Mouse (Mus musculus): Measurements from ENCODE around the gene Jazf1.

The Jazf1 gene

GRCm38 (mm10) chr6:52903226-52903960 lies 165.0 kb downstream of the Jazf1 start:
- no peak for DNase-seq

- DNase-seq: no peak
Observed at GRCm38 (mm10) chr6:52899574-52900245, 168.7 kb downstream of the Jazf1 start.

DNA sequence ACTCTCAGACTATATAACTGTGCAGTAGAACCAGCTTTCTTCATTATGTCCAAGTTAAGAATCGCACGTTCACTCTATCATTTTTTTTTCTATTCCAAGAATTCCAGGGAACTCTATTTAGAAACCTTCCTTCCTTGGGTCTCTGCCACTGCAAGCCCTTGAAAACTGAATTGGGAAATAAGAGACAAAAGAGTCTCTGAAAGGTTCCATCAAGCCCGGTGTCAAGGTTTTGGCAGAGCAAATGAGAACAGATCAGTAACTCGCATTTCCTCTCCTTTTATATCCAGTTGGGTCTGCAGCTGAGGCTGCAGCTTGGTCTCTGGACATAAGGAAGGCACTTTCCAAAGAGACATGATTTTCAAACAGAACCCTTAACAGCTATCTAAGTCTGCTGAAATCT lies 173.4 kb downstream of the Jazf1 start:
- no peak for DNase-seq

- peak in 1 of 2 experiments; percentile 22 for DNase-seq
Observed at GRCm38 (mm10) chr6:52894501-52894823, 174.0 kb downstream of the Jazf1 start.

DNA sequence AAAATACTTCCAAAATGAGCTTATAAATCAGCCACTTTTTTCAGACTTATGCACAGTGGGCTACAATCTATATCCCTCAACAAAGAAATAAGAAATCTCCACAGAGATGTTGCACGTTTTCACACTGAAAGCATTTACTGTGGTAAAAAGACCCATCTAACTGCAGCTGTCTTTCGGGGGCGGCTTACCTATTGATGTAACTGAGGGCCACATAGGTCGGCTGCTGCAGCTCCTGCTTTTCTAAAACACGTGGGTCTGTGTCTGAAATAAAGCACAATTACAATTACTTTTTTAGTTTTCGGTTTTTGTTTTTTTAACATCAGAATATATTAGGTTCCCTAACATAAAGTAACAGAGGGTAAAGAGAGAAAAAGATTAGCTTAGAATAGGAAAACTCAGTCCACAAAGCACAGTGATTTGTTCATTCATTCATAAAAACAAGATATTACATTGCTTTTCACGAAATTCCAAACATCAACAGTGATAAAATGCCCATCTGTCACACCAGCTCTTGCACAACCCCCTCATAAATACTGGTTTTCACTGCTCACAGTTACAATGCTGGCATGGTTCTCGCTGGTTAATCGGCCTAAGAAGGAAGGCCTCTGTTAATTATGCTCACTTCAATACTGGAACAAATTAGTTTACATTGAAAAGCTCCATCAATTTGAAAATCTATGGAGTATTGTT lies 174.5 kb downstream of the Jazf1 start:
- DNase-seq: no peak

- no peak for DNase-seq
Observed at GRCm38 (mm10) chr6:52892978-52893377, 175.5 kb downstream of the Jazf1 start.

DNA sequence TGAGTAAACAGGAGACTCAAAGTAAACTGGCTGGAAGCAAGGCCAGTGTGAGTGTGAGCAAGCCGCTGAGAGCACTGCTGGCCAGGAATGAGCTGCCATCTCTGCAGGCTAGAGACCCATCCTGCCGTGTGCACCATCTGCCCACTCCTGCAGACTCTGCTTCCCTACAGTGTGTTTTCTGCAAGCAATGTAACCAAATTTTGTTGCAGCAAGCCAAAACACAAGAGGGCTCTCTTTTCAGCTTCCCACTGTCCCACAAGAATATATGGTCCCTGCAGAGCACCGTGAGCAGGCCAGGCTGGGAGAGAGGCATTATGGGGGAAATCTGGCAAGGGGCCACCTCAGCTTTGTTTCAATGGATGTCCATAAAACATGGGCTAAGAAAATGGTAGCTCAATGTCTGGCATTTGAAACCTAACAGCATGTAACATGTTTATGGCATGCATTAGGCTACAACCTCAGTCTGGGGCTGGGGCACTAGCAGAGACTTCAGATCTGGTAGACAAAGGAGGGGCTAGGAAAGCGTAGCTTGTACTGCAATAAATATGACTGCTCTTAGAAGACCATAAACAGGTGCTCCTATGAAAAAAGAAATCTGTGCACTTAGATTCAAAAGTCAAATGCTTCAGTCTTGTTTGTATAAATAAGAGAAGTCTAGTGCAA lies 180.8 kb downstream of the Jazf1 start:
- DNase-seq: no peak

- DNase-seq: no peak
Observed at GRCm38 (mm10) chr6:52883773-52884172, 184.7 kb downstream of the Jazf1 start.

DNA sequence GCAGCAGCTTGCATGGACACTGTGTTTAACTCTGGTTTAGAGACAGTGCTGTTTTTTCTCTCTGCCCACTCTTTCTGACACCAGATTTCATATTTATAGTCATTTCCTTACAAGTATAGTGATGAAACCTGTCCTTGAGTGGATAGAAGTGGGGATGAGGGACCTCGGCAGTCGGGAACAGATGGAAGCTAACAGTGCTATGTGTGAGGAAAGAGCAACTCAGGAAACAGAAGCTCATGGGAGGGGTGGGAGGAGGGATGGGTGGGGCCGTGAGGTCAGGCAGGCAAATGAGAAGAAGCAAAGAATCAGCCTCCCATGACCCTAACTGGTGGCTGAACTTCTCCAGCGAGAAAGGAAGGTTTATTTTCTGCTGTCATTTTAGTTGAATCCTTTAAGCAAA lies 191.3 kb downstream of the Jazf1 start:
- no peak for DNase-seq

- DNase-seq: no peak
Observed at GRCm38 (mm10) chr6:52871306-52871705, 197.1 kb downstream of the Jazf1 start.

DNA sequence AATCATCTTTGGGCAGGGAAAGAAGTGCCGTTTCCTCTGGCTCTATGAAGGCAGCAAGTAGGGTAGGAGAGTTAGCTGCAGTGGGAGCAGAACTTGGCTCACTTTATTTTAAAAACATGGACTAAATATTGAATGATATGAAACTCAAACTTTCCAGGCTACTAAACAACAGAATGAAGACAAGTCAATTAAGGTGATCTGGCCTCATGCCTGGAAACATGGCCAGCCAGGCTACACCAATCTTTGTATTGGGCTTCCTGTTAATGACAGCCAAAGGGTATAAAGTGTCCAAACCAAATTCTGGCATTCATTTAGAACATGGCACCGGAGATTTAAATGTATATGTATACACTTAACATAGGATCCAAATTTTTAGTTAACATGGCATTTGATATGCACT lies 199.2 kb downstream of the Jazf1 start:
- DNase-seq: no peak

- DNase-seq: peak in 1 of 2 experiments; percentile 47
Observed at GRCm38 (mm10) chr6:52868352-52868751, 200.1 kb downstream of the Jazf1 start.

DNA sequence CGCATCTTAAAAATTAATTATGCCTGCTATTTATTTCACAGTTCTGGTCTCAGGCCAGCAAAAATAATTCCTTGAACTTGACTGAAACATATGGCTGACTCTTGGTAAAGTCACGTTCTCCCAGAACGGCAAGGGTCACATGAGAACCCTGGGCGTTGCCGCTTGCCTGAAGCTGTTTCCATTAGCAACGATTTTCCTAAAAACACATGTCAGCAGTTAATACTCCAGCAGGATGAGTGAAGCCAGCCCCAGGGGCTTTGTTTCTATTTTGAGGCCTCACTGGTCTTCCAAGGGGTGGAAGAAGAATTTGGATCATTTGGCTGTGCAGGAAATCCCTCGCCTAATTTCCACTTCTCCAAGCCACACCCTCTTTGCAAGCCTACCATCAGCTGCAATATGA lies 206.5 kb downstream of the Jazf1 start:
- DNase-seq: no peak

DNA sequence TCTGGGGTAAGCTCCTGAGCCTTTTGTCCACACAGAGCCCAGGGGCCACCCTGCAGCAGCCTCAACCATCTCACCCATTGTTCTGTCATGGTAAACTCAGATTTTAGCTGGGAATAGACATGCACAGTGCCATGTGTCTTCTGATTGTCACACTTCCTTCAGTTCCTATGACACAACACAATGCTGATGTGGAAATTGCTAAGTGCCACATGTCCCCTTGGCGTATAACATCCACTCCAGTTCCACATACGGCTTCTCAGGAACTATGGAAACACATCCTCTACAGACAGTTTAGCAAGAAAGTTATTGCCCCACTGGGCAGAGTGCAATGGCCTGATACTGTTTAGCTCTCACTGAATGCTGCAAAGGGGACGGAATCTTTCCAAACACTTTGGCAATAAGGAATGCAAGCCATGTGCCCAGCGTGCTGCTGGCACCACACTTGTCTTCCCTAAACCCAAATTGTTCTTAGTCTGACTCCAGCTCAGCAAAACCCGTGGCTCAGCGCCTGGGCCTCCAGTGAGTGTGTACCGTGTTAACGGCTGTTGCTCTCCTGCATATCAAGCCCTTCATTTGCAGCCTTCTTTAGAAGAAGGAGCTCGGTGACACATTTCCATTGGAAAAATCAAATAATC lies 207.1 kb downstream of the Jazf1 start:
- DNase-seq: no peak

- no peak for DNase-seq
Observed at GRCm38 (mm10) chr6:52860713-52861112, 207.7 kb downstream of the Jazf1 start.

GRCm38 (mm10) chr6:52858911-52859431 lies 209.5 kb downstream of the Jazf1 start:
- DNase-seq: no peak

DNA sequence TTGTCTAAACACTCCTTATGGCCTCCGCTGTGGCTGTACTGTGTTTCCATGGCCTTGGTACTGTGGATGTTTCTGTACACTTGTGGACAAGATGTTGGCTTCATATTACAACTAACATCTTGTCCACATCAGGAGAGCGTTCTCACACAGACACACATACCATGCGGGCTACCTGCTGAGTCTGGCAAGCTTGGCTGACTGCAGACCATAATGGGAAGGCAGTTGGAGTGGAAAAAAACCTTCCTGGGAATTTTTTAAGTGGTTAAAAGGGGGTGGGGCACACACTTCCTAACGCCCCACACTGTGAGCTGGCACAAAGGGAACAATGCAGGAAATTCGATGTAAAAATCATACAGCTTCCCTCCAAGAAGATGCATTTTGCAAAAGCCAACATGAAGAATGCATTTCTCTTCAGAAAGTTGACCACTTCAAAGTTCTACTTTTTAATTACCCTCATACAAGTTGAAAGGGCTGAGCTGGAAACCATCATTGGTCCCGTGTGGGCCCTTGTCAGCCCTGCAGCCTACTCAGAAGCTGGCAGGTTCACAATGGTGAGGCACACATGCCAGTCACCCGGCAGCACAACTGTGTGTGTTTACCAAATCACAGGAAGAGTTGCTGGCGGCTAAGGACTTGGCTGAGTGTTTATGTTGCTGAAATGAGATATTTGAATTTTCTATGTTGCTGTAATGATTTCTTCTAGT lies 215.9 kb downstream of the Jazf1 start:
- no peak for DNase-seq

DNA sequence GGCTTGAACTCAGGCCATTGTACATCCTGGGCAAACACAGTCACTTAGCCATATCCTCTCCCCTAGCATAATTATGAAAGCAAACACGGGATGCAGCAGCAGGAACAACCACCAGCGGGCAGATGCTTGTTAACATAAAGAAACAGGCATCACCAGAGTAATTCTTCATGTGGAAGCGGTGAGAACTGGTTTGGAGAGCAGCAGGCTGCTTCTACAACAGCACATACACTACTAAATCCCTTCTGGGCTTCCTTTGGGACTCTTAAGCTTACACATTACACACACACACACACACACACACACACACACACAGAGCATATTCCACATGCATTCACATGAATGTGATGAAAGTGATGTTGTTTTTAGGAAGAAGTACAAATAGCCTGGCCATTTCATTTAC lies 216.5 kb downstream of the Jazf1 start:
- DNase-seq: no peak

- DNase-seq: no peak
Observed at GRCm38 (mm10) chr6:52851019-52851418, 217.4 kb downstream of the Jazf1 start.

DNA sequence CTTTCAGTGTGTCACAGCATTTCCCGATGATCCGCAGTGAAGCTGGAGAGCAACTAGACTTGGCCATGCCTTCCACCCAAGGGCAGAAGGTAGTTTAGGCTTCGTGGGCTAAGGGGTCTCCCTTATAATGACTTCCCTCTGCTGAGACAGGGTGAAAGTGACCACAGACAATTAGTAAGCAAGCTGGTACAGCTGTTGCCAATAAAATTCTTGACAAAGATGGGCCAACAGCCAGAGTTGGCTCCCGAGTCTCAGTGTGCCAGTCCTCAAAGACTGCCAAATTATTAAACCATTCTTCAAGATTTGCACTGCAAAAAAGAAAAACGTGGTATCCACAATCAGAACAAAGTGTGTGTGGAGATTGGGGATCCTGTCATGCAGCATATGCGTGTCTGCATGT lies 220.2 kb downstream of the Jazf1 start:
- no peak for DNase-seq

DNA sequence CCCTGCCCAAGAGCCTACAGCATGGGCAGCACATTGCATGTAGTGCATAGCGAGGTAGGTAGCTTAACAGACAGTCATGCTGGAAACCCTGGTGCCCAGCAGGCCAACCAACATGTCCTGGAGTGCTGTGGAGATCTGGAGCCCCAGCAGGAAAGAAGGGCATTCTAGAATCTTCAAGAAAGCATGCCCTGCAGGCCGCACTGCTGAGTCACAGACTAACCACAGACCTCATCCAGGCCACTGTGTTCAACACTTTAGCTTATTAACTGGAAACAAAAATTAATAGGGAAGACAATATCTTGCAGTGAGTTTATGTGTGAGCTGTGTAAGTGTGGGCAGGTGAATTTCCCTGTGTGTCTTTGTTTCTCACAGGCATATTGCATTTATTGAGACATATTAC lies 222.1 kb downstream of the Jazf1 start:
- DNase-seq: no peak

DNA sequence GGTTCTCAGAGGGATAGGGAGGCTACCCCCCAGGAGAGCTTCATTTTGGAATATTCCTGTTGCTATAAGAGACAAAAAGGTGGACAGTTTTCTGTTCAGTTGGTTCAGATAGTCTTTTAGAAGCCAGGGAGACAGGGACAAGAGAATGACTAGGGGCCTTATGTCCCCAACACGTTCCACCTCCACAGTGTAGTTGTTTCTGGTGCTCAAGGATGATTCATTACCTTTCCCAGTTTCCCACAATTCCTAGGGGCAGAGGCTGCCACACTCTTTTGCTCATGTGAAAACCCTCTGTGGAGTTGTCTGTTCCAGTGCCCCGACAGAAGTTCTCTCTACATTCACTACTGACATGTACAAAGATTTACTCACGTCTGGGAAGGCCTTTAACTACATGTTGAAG lies 223.7 kb downstream of the Jazf1 start:
- DNase-seq: no peak
